Mouse (Mus musculus) heart, postnatal 0 days (tissue): Measurements from ENCODE around the gene Usp25. TPM values are rescaled to one million over a fixed set of nuclear protein-coding genes. Genes with fewer than 3 reads are reported as not detected.

Source experiments
- ATAC-seq: fragments of 200-750 bp; cut with Nextera tagmentation; 2 replicates; pipeline ENCODE4 v1.8.0; 2017; ENCODE audit warnings: low read depth, moderate number of reproducible peaks, moderate library complexity; ENCODE audit not compliant: insufficient read depth
- DNase-seq: peaks from one replicate; pipeline ENCODE4 v3.0.0-alpha.2; 2016; ENCODE audit warnings: low spot score
- H3K27ac ChIP-seq: fragments of 300-500 bp; sonication (generic); 2 replicates; pipeline ENCODE4 v1.5.1; 2014; ENCODE audit warnings: low read depth, mild to moderate bottlenecking
- H3K27me3 ChIP-seq: fragments of 300-500 bp; sonication (generic); 2 replicates; pipeline ENCODE4 v1.6.1; 2014; ENCODE audit warnings: low read length, mixed read lengths; ENCODE audit not compliant: control insufficient read depth, insufficient read depth
- H3K36me3 ChIP-seq: fragments of 300-500 bp; sonication (generic); replicated peaks from 2 replicates; pipeline ENCODE4 v1.6.1; 2014; ENCODE audit warnings: low read length, mixed read lengths; ENCODE audit not compliant: control insufficient read depth, insufficient read depth
- H3K4me1 ChIP-seq: fragments of 300-500 bp; sonication (generic); 2 replicates; pipeline ENCODE4 v1.6.1; 2014; ENCODE audit warnings: antibody characterized with exemption; ENCODE audit not compliant: control insufficient read depth, insufficient read depth
- H3K4me2 ChIP-seq: fragments of 300-500 bp; sonication (generic); 2 replicates; pipeline ENCODE4 v1.6.1; 2014; ENCODE audit warnings: low read depth, mild to moderate bottlenecking, low read length, moderate library complexity
- H3K4me3 ChIP-seq: fragments of 300-500 bp; sonication (generic); 2 replicates; pipeline ENCODE4 v1.5.1; 2014; ENCODE audit warnings: low read depth, low read length
- H3K9ac ChIP-seq: fragments of 300-500 bp; sonication (generic); replicated peaks from 2 replicates; pipeline ENCODE4 v1.6.1; 2014; ENCODE audit warnings: low read depth, low read length, mixed read lengths
- H3K9me3 ChIP-seq: fragments of 300-500 bp; sonication (generic); replicated peaks from 2 replicates; pipeline ENCODE4 v1.6.1; 2016; ENCODE audit warnings: low read length; ENCODE audit not compliant: control insufficient read depth
- CTCF ChIP-seq: IDR thresholded peaks from 2 replicates; pipeline ENCODE4 v1.5.1; 2016; ENCODE audit warnings: antibody characterized with exemption, control low read depth, low read depth
- EP300 ChIP-seq: IDR thresholded peaks from 2 replicates; pipeline ENCODE4 v1.6.1; 2016; ENCODE audit warnings: antibody characterized with exemption, low read depth
- WGBS: fragments of 180-500 bp; shearing (Covaris S2); extraction: QIAGEN DNeasy Blood & Tissue Kit; methylation state at CpG from one replicate; pipeline ENCODE4 v1.1.7; 2014; 5-methylcytosine and 5-hydroxymethylcytosine counted together
- polyA plus RNA-seq: library from polyadenylated mRNA; unstranded; fragments of >200 nt; fragmentation: Nextera tagmentation; extraction: Ambion mirVana; gene quantifications from 2 replicates; pipeline ENCODE4 v1.2.1, GENCODE M21; 2015
- total RNA-seq: library from RNA; depleted of rRNA; stranded (reverse); fragments of >200 nt; gene quantifications from 2 replicates; pipeline ENCODE4 v1.2.3, GENCODE M21; 2014; ENCODE audit warnings: low replicate concordance; rRNA removed

Gene Usp25
- total RNA-seq: 33.7 and 39.1 TPM in 2 replicates
- 22.4 and 25.4 TPM in 2 replicates for polyA plus RNA-seq

DNA sequence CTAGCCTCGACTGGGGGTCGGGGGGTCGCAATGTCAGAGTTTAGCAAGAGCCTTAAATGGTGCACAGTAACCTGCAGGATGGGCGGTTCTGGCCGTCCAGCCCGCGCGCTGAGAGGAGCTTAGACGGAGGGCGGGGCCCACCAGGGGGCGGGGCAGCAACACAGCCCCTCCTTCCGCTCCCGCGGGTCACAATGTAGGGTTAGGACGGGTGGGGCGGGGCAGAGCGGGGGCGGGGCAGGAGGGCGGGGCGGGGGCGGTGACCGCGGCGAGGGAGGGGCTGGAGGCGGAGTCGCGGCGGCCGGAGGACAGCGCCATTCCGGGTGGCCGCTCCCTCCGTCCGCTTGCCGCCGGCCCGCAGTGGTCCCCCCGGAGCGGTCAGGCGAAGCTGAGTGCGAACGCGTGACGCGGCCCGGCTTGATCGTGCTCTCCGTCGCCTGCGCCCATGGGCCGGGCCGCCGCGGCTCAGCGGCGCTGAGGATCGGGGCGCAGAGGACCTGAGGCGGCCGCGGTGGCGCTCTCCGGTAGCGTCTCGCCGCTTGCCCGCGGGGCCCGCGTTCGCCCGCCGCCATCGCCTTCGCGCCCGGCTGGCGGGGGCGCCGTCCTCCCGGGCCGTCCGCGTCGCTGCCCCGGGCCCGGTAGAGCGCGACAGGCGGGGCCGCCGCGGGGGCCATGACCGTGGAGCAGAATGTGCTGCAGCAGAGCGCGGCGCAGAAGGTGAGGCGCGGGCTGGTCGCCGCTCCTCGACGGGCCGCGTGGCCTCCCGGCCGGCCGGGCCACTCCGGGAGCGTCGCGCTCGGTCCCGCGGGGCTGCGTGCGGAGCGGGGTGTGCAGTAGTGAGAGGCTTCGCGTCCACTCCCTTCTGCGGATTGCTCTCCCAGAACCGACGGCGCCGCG lies at the start of gene Usp25:
TSS of gene Usp25 (plus strand) at position 280 of the 894 bp plus-strand sequence.
- DNase-seq (peak; percentile 83), ATAC-seq (peak; percentile 94)
- H3K9me3 ChIP-seq: no peaks in the 10 kb centered on the region
- TF ChIP-seq CTCF (peak; percentile 10; the same call in 1 of the 2 replicates), EP300 (no peak)
- H3K9ac ChIP-seq: peak within 1 kb of the TSS; percentile 96
- no peaks in the 10 kb centered on the region for H3K27me3 ChIP-seq
- no peaks in the 10 kb centered on the region for H3K36me3 ChIP-seq
- peak within 1 kb of the TSS; percentile 88 for H3K4me2 ChIP-seq
- WGBS: under 1% methylated on average over 99 of the region's 126 CpGs
- peaks cover 24% of the 10 kb centered on the region for H3K4me1 ChIP-seq
- H3K4me3 ChIP-seq: peak within 1 kb of the TSS; percentile 78
- H3K27ac ChIP-seq: peak within 1 kb of the TSS; percentile 91

DNA sequence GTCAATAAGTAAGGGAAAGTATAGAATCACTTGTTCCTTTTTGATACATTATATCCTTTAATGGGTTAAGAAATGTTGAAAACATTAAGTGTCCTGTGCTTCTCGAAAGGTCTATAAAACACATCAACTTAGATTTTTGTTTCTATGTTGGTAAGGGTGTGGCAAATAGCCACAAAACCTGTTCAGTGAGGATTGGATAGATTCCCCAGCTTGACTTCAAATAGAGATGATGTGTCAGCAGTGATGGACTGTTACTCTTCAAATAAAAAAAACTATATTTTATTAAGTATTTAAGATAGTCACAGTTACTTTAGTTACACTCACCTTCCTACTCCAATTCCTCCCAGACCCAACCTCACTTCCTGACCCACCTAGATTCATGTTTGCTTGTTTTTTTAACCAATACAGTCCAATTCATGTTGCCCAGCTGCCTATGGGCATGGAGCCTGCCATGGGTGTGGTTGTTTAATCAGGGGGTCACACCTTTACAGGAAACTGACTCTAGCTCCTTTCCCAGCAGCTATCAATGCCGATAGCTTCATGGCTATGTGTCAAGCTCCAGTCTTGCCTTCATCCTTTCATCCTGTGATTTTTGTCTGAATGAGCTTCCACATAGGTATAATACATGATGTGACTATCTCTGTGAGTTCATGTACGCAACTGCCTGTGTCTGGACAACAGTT lies 45.8 kb upstream of the Usp25 start:
- Histone ChIP-seq H3K27ac (no peak overlapping the region), H3K27me3 (no peaks in the 10 kb centered on the region), H3K9ac (no peak overlapping the region), H3K4me3 (no peak overlapping the region), H3K9me3 (no peaks in the 10 kb centered on the region), H3K4me2 (no peak overlapping the region), H3K36me3 (no peaks in the 10 kb centered on the region), H3K4me1 (no peaks in the 10 kb centered on the region)
- WGBS: 82% methylated on average over 3 of the region's 3 CpGs
- TF ChIP-seq CTCF: no peak
- TF ChIP-seq EP300: no peak
- no peak for DNase-seq
- no peak for ATAC-seq

DNA sequence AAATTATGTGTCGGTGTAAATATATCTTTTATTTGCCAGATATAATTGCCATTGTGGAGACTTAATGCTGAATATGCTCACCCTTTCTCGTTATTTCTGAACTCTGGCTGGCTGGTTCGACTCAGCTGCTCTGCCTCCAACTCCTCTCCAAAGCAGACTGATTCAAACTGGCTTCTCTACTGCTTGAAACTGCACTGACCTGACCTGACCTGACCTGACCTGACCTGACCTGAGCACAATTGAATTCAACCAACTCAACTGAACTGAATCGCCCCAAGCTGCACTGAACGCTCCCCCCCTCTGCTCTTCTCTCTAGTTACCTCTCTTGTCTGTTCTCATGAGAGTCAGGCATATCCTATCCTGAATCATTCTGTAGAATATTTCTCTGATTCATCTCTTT lies 42.3 kb upstream of the Usp25 start:
- Histone ChIP-seq H3K4me2 (no peak overlapping the region), H3K36me3 (no peaks in the 10 kb centered on the region), H3K4me3 (no peak overlapping the region), H3K27me3 (no peaks in the 10 kb centered on the region), H3K9me3 (no peaks in the 10 kb centered on the region), H3K27ac (no peak overlapping the region), H3K4me1 (no peaks in the 10 kb centered on the region), H3K9ac (no peak overlapping the region)
- 73% methylated on average over 5 of the region's 5 CpGs for WGBS
- ATAC-seq (no peak), DNase-seq (no peak)
- TF ChIP-seq CTCF (no peak), EP300 (no peak)

DNA sequence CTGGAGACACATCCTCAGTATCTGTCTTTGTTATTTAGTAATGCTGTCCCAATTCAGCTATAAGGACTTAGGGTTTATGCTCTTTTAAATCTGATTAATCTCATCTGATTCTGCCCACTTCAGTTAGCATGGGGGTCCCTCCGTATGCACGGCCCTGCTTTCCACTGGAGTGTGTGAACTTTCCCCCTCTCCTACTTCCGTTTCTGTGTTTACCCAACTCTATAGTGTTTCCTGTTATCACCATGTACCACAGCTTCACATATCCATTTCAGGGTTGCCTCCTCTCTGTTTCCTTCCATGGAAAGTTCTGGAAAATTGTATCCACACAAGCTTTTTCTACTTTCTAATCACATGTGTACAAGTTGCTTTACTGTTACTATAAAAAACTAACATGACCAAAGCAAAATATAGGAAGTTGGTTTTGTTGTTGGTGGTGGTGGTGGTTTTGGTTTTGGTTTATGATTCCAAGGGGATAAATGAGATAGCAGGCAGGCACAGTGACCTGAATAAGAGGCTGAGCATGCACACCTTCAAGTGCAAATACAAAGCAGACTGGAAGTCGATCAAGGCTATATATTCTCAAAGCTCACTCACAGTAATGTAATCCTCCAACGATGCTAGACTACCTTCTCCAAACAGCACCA lies 36.6 kb upstream of the Usp25 start:
- no peaks in the 10 kb centered on the region for H3K9me3 ChIP-seq
- H3K4me2 ChIP-seq: no peak overlapping the region
- no peaks in the 10 kb centered on the region for H3K36me3 ChIP-seq
- no peak overlapping the region for H3K27ac ChIP-seq
- ATAC-seq: no peak
- no peak overlapping the region for H3K4me3 ChIP-seq
- H3K4me1 ChIP-seq: no peaks in the 10 kb centered on the region
- DNase-seq: no peak
- TF ChIP-seq EP300 (no peak), CTCF (no peak)
- 63% methylated on average over 5 of the region's 5 CpGs for WGBS
- no peak overlapping the region for H3K9ac ChIP-seq
- no peaks in the 10 kb centered on the region for H3K27me3 ChIP-seq

DNA sequence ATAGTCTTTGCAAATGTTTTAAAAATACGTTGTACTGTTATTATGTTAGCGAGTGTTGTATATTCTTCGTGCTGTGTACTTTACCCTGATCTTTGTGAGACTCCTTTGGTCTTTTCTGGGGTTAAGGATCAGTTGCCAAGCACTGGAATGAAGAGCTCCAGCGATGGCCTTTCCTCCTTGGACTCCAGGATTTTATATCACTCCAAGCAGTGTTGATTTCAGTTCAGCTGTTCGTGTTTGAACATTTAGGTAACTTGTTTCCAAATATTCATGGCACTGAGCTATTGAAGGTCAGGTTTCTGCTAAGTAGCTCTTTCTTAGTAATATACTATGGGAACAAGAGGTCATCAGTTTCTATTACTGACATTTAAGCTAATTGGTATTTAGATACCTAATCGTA lies 29.8 kb upstream of the Usp25 start:
- DNase-seq (no peak), ATAC-seq (no peak)
- no peak overlapping the region for H3K9ac ChIP-seq
- no peak overlapping the region for H3K4me3 ChIP-seq
- H3K27me3 ChIP-seq: no peaks in the 10 kb centered on the region
- no peaks in the 10 kb centered on the region for H3K9me3 ChIP-seq
- no peak overlapping the region for H3K4me2 ChIP-seq
- no peaks in the 10 kb centered on the region for H3K4me1 ChIP-seq
- TF ChIP-seq CTCF (no peak), EP300 (no peak)
- no peaks in the 10 kb centered on the region for H3K36me3 ChIP-seq
- 85% methylated on average over 6 of the region's 6 CpGs for WGBS
- H3K27ac ChIP-seq: no peak overlapping the region
